Mouse (Mus musculus): ENCODE results near the gene 1110004F10Rik. TPM values are rescaled to one million over a fixed set of nuclear protein-coding genes. Genes with fewer than 3 reads are reported as not detected.

1110004F10Rik gene
- polyA plus RNA-seq, 1 experiment: 50.4 TPM

DNA sequence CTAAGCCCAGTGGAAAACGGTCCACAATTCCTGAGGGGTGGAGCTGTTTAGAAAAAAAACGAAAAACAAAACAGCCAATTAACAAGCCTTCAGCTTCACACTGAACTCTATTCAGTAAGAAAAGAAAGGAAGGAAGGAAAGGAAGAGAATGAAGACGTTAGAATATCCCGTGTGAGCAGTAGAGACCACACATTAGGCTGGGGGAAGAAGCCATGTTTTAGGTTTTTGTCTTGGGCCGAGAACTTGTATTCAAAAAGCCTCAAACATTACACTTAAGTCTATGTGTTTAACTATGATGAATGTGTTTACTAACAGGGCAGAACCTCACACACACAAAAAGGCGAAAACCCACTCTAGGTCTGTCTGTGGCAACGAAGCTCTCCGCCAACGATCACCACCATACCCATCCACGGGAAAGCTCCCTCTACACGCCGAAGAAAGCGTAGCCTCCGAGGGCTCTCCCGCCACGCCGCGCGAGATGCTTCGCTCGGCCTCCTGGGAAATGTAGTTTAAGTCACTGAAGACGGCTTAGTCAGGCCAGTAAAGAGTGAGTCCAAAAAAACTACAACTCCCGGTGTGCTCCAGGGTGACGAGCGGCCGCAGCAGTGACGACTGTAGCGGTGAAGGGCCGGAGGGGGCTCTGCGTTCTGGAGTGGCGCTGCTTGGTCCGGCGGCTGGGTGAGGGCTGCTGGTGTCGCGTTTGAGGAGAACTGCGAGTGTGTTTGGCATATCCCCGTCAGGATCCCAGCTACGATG is 53.7 kb downstream of the 1110004F10Rik start:
- TF ChIP-seq POLR2A (IDR thresholded peaks at IDR 0.05; ENCODE audit: borderline replicate concordance, extremely low read depth, low read depth, low read length) (peak; percentile 91), CTCF (IDR thresholded peaks at IDR 0.05; ENCODE audit: insufficient read depth, low read length) (peak; percentile 44; the same call in 1 of the 2 replicates)
- peak; percentile 90 for DNase-seq
- Histone ChIP-seq H3K4me3 (replicated peaks; ENCODE audit: extremely low read depth, low read depth, low read length) (peak overlapping the region; percentile 76), H3K4me1 (ENCODE audit: control insufficient read depth, insufficient read depth, low read length) (peaks cover 4% of the 10 kb centered on the region; the same call in 1 of the 2 replicates)
- under 1% methylated on average over 38 of the region's 38 CpGs for WGBS

GRCm38 (mm10) chr7:116093466-116093850 is 54.3 kb downstream of the 1110004F10Rik start:
- TF ChIP-seq CTCF (IDR thresholded peaks at IDR 0.05; ENCODE audit: insufficient read depth, low read length) (no peak), POLR2A (IDR thresholded peaks at IDR 0.05; ENCODE audit: borderline replicate concordance, extremely low read depth, low read depth, low read length) (no peak)
- H3K4me3 ChIP-seq (replicated peaks; ENCODE audit: extremely low read depth, low read depth, low read length): peak overlapping the region; percentile 65
- H3K4me1 ChIP-seq (ENCODE audit: control insufficient read depth, insufficient read depth, low read length): peaks cover 4% of the 10 kb centered on the region; the same call in 1 of the 2 replicates
- no peak for DNase-seq
- under 1% methylated on average over 19 of the region's 19 CpGs for WGBS

GRCm38 (mm10) chr7:116099952-116100528 is 60.8 kb downstream of the 1110004F10Rik start:
- no peaks in the 10 kb centered on the region for H3K4me1 ChIP-seq (ENCODE audit: control insufficient read depth, insufficient read depth, low read length)
- 81% methylated on average over 7 of the region's 7 CpGs for WGBS
- TF ChIP-seq POLR2A (IDR thresholded peaks at IDR 0.05; ENCODE audit: borderline replicate concordance, extremely low read depth, low read depth, low read length) (no peak), CTCF (IDR thresholded peaks at IDR 0.05; ENCODE audit: insufficient read depth, low read length) (no peak)
- no peak overlapping the region for H3K4me3 ChIP-seq (replicated peaks; ENCODE audit: extremely low read depth, low read depth, low read length)
- DNase-seq: no peak

DNA sequence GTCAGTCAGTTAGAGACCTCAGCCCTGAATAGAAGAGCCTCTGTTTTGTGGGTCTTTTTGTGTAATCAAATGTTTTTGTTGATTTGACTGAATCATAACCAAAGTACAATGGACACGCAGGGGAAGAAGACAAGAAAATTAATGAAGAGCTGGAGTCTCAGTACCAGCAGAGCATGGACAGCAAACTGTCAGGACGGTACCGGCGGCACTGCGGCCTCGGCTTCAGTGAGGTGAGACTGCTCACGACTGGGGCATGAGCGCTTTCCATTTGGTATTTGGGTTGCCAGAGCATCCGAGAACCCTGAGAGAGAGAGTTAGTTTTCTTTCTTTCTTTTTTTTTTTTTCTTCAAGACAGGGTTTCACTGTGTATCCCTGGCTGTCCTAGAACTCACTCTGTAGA is 63.9 kb downstream of the 1110004F10Rik start:
- TF ChIP-seq CTCF (IDR thresholded peaks at IDR 0.05; ENCODE audit: insufficient read depth, low read length): no peak
- TF ChIP-seq POLR2A (IDR thresholded peaks at IDR 0.05; ENCODE audit: borderline replicate concordance, extremely low read depth, low read depth, low read length): no peak
- no peak for DNase-seq
- Histone ChIP-seq H3K4me3 (replicated peaks; ENCODE audit: extremely low read depth, low read depth, low read length) (no peak overlapping the region), H3K4me1 (ENCODE audit: control insufficient read depth, insufficient read depth, low read length) (no peaks in the 10 kb centered on the region)
- WGBS: 94% methylated on average over 9 of the region's 9 CpGs

DNA sequence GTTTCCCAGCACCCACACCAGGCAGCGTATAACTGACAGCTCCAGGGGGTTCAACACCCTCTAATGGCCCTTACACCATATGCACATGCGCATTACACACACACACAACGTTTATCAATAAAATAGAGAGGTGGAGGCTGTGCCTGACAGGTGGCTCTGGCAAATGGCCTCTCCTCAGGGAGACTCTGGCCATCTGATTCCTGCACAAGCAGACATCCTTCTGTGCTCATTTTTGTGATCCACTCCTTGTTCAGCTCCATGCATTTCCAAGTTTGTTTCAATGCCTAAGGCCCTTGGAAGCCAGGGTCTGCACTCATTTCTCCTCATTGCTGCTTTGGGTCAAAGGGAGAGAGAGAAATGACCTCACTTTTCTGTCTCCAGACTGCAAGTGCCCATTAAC is 71.5 kb downstream of the 1110004F10Rik start:
- Histone ChIP-seq H3K4me1 (ENCODE audit: control insufficient read depth, insufficient read depth, low read length) (no peaks in the 10 kb centered on the region), H3K4me3 (replicated peaks; ENCODE audit: extremely low read depth, low read depth, low read length) (no peak overlapping the region)
- WGBS: 65% methylated on average over 3 of the region's 3 CpGs
- DNase-seq: no peak
- TF ChIP-seq POLR2A (IDR thresholded peaks at IDR 0.05; ENCODE audit: borderline replicate concordance, extremely low read depth, low read depth, low read length) (no peak), CTCF (IDR thresholded peaks at IDR 0.05; ENCODE audit: insufficient read depth, low read length) (no peak)

- Histone ChIP-seq H3K4me1 (ENCODE audit: control insufficient read depth, insufficient read depth, low read length) (no peaks in the 10 kb centered on the region), H3K4me3 (replicated peaks; ENCODE audit: extremely low read depth, low read depth, low read length) (no peak overlapping the region)
- TF ChIP-seq CTCF (IDR thresholded peaks at IDR 0.05; ENCODE audit: insufficient read depth, low read length) (no peak), POLR2A (IDR thresholded peaks at IDR 0.05; ENCODE audit: borderline replicate concordance, extremely low read depth, low read depth, low read length) (no peak)
- no peak for DNase-seq
- 76% methylated on average over 6 of the region's 6 CpGs for WGBS
Measured at GRCm38 (mm10) chr7:116111546-116111945, 72.3 kb downstream of the 1110004F10Rik start.

DNA sequence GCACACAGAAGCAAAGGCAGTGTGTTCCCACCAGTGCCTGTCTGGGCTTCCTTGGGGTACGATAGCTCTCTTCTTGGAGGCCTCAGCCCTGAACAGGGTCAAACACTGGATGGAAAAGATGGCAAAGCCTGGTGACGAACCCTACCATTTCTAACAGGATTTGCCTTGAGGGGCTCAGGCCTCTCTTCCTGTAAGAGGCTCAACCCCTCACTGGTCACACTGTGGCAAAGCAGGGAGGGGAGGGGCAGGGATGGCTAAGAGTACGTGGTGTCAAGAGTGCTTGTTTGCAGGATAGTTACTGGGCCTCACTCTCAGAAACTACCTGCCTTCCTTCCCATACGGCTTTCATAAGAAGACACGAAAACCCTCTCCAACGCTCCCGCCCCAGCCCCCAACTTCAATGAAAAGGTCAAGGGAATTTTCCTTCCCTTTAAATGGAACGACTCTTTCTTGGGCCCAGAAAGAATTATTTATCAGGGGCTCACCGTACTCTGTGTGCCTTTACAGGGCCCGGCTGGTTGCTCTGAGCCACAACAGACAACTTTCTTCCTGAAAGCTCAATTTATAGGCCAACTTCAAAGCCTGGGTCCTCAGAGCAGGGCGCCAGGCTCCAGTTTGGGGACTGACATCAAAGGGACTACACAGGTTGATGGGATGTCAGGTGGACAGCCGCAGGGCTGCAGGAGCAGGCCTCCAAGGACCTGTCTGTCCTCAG is 76.2 kb downstream of the 1110004F10Rik start:
- 76% methylated on average over 12 of the region's 12 CpGs for WGBS
- H3K4me1 ChIP-seq (ENCODE audit: control insufficient read depth, insufficient read depth, low read length): no peaks in the 10 kb centered on the region

DNA sequence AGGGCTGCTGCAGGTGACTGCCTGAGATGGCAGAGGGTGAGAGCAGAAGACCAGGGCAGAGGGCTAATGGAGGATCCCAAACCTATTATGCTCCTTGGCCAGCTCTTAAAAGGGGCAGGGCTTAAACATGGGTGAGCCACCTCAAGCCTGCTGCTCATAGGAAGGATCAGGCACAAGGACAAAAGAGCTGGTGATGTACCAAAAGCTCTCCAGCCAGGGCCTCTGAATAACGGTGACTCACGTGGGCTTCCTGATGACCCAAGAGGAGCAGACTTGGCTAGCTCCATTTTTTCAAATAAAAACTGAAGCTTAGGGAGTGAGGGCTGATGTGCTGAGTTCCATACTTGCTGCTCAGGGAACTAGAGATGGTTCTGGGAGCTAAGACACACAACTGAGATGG is 76.8 kb downstream of the 1110004F10Rik start:
- no peak for DNase-seq
- 52% methylated on average over 2 of the region's 2 CpGs for WGBS
- Histone ChIP-seq H3K4me1 (ENCODE audit: control insufficient read depth, insufficient read depth, low read length) (no peaks in the 10 kb centered on the region), H3K4me3 (replicated peaks; ENCODE audit: extremely low read depth, low read depth, low read length) (no peak overlapping the region)
- TF ChIP-seq CTCF (IDR thresholded peaks at IDR 0.05; ENCODE audit: insufficient read depth, low read length) (no peak), POLR2A (IDR thresholded peaks at IDR 0.05; ENCODE audit: borderline replicate concordance, extremely low read depth, low read depth, low read length) (no peak)

More for the DNA sequence above, 76.2 kb downstream of the 1110004F10Rik start:
- no peak for TF ChIP-seq POLR2A (IDR thresholded peaks at IDR 0.05; ENCODE audit: borderline replicate concordance, extremely low read depth, low read depth, low read length)
- TF ChIP-seq CTCF (IDR thresholded peaks at IDR 0.05; ENCODE audit: insufficient read depth, low read length): no peak
- no peak for DNase-seq
- H3K4me3 ChIP-seq (replicated peaks; ENCODE audit: extremely low read depth, low read depth, low read length): no peak overlapping the region

GRCm38 (mm10) chr7:116119306-116119857 is 80.2 kb downstream of the 1110004F10Rik start:
- DNase-seq: no peak
- WGBS: 74% methylated on average over 1 of the region's 1 CpGs
- TF ChIP-seq CTCF (IDR thresholded peaks at IDR 0.05; ENCODE audit: insufficient read depth, low read length) (no peak), POLR2A (IDR thresholded peaks at IDR 0.05; ENCODE audit: borderline replicate concordance, extremely low read depth, low read depth, low read length) (no peak)
- no peaks in the 10 kb centered on the region for H3K4me1 ChIP-seq (ENCODE audit: control insufficient read depth, insufficient read depth, low read length)
- no peak overlapping the region for H3K4me3 ChIP-seq (replicated peaks; ENCODE audit: extremely low read depth, low read depth, low read length)
